Mouse (Mus musculus) lung, postnatal 4 days (tissue): ENCODE measurements around the gene Cipc.

ENCODE experiments used
- DNase-seq, 2 experiments: peaks; one replicate each; pipeline ENCODE4 v3.0.0; 2021

Cipc gene

GRCm38 (mm10) chr12:86994166-86994565 lies 47.3 kb downstream of the Cipc start:
- DNase-seq: no peak

DNA sequence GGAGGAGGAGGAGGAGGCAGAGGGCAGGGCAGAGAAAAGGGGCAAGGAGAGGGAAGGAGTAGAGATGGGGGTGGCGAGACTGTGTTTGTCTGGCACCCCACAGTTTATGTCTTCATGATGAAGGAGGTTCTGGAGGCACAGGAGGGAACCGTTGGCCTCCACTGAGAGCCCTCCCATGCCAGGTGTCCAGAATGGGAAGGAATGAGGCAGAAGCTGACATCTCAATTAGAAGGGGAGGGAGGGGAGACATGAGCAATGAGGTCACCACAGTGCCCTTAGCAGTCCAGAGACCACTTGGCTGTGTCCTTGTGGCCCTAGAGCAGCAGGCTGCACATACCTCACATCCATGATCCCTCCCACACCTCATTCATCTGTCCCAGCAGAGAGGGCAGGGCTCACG lies 47.9 kb downstream of the Cipc start:
- no peak for DNase-seq

- DNase-seq: no peak
Measured at GRCm38 (mm10) chr12:86995931-86996330, 49.1 kb downstream of the Cipc start.

DNA sequence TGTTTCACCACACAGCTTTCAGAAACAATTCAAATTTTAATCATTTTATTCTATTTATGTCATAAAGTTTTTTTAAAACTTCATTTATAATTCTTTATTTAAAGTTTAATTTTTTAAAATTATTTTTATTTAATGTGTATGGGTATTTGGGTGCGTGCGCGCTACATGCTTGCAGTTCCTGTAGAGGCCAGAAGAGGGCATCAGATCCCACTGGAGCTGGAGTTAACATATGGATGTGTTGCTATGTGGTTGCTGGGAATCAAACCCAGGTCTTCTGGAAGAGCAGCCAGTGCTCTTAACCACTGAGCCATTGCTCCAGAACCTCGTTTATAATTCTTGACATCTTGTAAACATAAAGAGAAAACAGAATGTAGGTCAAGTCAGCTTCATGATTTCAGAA lies 51.9 kb downstream of the Cipc start:
- DNase-seq: no peak

DNA sequence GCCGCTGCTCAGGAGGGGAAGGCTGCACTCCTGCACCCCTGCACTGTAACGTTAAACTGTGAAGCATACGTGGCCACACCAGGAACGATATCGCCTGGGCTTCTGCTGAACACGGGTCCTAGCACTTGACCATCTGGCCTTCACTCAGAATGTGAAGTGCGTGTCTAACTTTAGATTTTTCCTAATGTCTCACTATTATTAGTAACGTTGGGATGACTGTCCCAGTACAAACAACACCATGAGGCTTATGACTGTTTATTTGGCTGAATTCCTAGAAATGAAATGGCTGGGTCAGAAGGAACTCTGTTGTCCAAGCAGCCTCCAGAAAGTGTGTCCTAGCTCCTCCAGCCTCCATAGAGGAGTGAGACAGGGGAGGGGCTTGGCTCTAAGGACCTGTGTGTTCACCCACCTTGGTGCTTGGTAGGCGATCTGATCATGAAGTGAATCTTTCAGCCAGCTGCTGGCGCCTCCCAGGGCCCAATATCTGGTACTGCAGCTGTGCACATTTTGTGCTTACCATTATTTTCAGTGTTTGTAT lies 52.5 kb downstream of the Cipc start:
- no peak for DNase-seq

DNA sequence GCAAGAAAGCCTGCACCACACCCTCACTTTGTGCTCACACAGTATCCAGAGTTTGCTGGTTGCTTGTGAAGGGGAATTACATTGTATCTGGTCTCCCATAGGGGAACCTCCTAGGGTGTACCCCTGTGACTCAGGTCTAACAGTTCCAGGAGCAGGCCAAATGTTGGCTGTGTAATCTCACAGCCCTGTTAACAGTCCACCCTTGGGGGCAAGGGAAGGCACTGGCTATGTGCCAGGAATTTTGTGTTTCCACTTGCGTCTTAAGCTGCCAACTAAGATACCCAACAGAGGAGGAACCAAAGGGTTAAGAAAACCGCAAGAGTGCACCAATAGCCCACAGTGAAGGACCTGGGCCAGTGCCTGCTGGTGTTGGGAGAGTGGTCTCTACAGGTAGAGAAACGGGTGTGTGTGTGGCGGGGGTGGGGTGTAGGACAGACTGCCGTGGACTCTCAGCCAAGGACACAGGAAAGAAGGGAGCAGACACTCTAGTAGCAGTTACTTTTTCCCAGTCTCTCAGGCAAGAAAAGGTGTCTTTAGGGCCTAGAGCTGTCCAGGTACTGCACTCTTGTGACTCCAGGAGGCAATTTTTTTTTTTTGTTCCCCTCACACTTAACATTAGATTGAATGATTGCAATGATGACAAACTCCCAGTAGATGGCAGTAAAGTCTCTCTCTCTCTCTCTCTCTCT lies 53.5 kb downstream of the Cipc start:
- DNase-seq: no peak

- DNase-seq: no peak
Measured at GRCm38 (mm10) chr12:87000840-87001176, 54.0 kb downstream of the Cipc start.

DNA sequence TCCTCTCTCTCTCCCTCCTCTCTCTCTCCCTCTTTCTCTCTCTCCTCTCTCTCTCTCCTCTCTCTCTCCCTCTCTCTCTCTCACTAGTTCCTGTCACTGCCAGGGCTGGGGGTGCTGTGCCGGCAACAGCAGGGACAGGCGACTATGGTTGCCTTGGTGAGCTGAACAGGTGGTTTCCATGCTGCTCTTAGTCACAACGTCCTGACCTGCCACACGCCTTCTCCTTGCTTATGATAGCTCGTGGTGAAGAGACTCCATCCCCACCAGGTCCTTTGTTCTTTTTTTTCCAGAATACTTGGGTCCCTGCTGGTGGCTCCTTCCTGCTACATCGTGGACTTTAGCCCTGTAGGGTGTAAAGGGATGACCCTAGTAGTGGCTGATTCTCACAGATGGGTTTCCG lies 55.4 kb downstream of the Cipc start:
- no peak for DNase-seq

DNA sequence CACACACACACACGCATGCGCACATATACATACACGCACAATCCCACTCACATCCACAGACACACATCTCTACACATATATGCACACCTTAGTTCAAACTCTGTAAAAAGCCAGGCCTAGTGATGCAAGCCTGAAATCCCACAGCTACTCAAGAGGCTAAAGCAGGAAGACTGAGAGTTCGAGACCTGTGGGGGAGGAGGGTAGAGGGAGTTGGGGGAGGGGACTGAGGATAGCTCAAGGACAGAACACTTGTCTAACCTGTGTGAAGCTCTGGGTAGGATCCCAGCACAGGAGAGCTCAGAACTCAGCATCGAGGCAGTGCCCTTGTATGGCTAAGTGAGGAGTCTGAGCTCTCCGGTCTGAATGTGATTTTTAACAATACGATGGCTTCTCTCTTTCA lies 56.0 kb downstream of the Cipc start:
- DNase-seq: no peak

DNA sequence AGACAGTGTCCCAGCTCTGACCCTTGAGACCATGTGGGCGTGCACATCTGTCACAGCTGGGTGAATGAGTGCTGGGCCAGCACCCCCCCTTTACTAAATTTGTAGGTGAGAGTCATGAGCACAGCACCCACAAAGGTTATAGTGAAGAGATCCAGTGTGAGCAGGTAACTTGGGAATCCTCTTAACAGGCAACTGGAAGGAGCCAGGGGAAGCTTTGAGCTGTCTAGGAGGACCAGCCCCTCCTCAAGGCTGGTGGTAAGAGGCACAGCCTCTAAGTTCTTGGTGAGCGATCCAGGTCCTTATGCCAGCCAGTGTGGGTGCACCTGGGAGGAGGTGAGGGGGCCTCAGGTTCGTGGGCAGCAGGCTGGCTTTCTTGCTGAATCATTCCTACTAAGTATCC lies 56.8 kb downstream of the Cipc start:
- DNase-seq: no peak

- DNase-seq: no peak
Measured at GRCm38 (mm10) chr12:87004596-87004995, 57.8 kb downstream of the Cipc start.
